Mouse (Mus musculus) small intestine, adult 10 weeks (tissue): ENCODE data around the gene 4930522H14Rik. TPM values are rescaled to one million over a fixed set of nuclear protein-coding genes. Genes with fewer than 3 reads are reported as not detected.

Experiments used
- polyA plus RNA-seq: library from polyadenylated mRNA; stranded (reverse); fragments of 350-450 nt; fragmentation: Illumina TruSeq; extraction: RNeasy Lipid Tissue Mini Kit (QIAGEN cat#74804); gene quantifications from one replicate; pipeline ENCODE4 v1.2.3, GENCODE M21; 2014; ENCODE audit warnings: low replicate concordance

Gene 4930522H14Rik
- polyA plus RNA-seq: not detected

GRCm38 (mm10) chr4:109531111-109531510, at the start of gene 4930522H14Rik:
Gene 4930522H14Rik (minus strand): TSS chr4:109531297.

GRCm38 (mm10) chr4:109484621-109485020, 46.5 kb downstream of the 4930522H14Rik start, which contains the start of gene Rnf11:
Gene Rnf11 (minus strand): TSS chr4:109484728.

Other genes starting within 250 kb of the 4930522H14Rik start
- 5.5 TPM for gene Ttc39a, start 124.7 kb downstream of the 4930522H14Rik start, polyA plus RNA-seq
- 194 TPM for gene Rnf11, start 46.6 kb downstream of the 4930522H14Rik start, polyA plus RNA-seq
- 9.8 TPM for gene Cdkn2c, start 135.9 kb upstream of the 4930522H14Rik start, polyA plus RNA-seq
- 97.5 TPM for gene Faf1, start 145.3 kb upstream of the 4930522H14Rik start, polyA plus RNA-seq